Mouse (Mus musculus) testis, adult 2 months (tissue): ENCODE measurements around the gene Lgi4.

Experiments used
- CTCF ChIP-seq: fragments of 200-500 bp; IDR thresholded peaks from 2 replicates; pipeline ENCODE4 v1.5.1; 2012; ENCODE audit warnings: low read depth, mild to moderate bottlenecking, inconsistent platforms, low read length, moderate library complexity; ENCODE audit not compliant: control insufficient read depth, insufficient read depth, insufficient replicate concordance
- POLR2A ChIP-seq: fragments of 200-500 bp; IDR thresholded peaks from 2 replicates; pipeline ENCODE4 v1.6.1; 2012; ENCODE audit warnings: low read depth, mild to moderate bottlenecking, inconsistent platforms, low read length, moderate library complexity; ENCODE audit not compliant: control insufficient read depth

GRCm38 (mm10) chr7:31119556-31119955 lies 60.4 kb downstream of the Lgi4 start:
- TF ChIP-seq CTCF (no peak), POLR2A (no peak)
